Mouse (Mus musculus) urinary bladder, postnatal 4 days (tissue): ENCODE data around the gene Cstad.
A peak's percentile ranks its signal among the peaks of the same experiment; 100 is the strongest.

Source experiments
- DNase-seq, 2 experiments: peaks; one replicate each; pipeline ENCODE4 v3.0.0; 2021 to 2022; ENCODE audit warnings: low spot score in 2 of 2

Gene Cstad

DNA sequence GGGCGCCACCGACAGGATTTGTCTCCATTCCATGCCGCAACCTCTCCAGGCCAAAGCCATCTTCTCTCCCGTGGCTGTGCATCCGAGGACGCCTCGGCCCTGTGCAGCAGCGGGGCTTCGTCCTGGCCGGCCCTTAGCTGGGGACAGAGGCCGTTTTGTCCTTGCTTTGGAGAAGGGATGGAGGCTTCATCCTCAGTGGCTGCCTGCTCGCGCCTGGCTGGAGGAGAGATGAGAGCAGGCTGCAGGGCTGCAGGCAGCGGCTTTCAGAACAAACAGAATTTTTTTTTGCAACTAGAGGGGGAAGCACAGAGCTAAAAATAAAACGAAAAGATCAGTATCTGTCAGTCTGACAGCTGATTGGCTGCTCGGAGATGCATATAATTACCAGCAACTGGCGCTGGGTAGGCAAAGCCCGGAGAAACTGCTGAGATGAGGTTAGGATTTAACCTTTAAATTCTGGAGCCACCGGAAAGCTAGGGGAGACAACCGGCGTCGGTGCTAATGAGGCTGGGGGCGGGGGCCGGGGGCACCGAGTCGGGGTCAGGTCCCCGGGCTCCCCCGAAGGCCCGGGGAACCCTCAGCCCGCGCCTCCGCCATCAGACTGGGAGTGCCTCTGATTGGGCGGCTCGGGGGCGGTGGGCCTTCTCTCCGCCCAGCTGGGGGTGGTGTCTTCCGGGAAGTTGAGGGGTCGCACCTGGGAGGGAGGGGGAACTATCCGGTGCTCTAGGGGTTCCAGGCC lies at the start of gene Cstad:
Cstad (plus strand) TSS at position 400 of the 739 bp plus-strand sequence.
- DNase-seq, result peak; percentile 74 to 80

DNA sequence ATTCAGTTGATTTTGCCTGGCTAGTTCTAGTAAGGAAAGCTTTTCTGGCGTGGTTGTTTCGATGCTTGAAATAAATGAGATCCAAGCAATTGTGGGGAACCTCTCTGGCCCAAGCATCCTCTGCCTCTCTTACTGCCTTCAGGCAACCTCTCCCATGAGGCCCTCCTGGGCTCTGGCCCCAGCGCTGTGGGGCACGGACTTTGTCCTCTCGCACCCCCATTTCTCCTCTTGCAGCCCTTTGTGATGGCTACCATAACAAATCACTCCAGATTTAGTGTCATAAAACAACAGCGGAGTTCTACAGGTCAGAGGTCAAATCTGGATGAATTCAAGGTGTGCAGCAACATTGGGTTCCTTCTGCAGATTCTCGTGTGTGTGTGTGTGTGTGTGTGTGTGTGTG lies 49.1 kb upstream of the Cstad start:
- no peak for DNase-seq

DNA sequence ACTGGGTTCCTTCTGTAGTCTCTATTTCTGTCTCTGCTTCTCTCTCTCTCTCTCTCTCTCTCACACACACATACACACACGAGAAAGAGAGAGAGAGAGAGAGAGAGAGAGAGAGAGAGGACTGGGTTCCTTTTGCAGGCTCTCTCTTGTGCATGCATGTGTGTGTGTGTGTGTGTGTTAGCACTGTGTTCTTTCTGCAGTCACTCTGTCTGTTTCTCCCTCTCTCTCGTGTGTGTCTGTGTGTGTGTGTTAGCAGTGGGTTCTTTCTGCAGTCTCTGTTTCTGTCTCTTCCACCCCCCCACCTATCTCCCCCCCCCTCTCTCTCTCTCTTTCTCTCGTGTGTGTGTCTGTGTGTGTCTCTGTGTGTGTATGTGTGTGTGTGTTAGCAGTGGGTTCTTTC lies 48.6 kb upstream of the Cstad start:
- no peak for DNase-seq

DNA sequence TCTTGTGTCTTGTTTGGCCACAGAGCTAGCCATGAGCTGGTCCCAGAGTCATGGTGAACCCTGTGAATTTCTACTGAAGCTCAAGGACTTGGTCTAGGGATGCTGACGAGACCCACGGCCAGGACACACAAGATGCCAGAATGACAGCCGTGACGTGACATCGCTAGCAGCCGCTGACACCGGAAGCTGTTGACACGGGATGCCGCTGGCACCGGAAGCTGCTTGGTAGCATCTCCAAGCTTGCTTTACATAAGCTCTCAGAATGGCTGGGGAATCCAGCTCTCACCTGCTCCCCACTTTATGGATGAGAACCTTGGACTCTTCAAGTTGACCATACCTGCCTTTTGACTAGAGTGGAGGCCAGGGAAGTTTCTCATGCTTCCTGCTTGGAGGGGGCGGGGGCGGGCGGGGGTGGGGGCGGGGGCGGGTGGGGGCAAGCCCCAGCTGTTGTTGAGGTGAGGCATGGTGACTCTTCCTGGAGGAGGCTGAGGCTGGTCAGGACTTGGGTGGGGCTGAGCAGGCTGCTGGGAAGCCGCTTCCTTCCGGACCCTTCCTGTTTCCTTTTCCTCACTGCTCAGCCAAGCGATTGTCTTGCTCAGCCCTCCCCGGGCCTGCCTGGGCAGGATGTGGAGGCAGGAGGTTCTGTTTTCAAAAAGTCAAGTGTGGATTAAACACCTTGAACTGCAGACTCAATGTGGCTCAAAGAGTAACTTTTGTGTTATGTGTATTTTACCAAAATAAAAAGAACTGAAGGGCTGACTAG lies 47.2 kb upstream of the Cstad start:
- no peak for DNase-seq

GRCm38 (mm10) chr2:30551579-30551978 lies 43.3 kb upstream of the Cstad start:
- DNase-seq, result no peak

- no peak for DNase-seq
Observed at GRCm38 (mm10) chr2:30553851-30554540, 40.8 kb upstream of the Cstad start.

DNA sequence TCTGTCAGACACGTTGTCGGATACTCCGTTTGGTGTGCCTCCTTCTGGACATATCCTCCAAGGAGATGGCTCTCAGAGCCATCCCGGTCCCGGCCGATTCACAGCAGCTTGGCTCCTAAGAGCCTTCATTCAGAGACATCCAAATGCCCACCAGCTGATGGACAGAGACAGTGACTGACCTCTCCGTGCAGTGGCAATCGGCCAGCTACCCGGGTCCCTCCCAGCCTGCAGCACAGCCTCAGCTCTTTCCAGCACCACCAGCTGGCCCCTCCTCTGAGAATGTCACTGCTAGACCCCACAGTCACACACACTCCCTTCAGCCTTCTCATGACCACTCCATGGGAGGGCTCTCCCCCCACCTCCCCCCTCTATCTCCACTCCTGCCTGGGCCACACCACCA lies 39.6 kb upstream of the Cstad start:
- DNase-seq, result no peak

- no peak for DNase-seq
Observed at GRCm38 (mm10) chr2:30556495-30556894, 38.3 kb upstream of the Cstad start.

GRCm38 (mm10) chr2:30559552-30559951 lies 35.3 kb upstream of the Cstad start:
- DNase-seq, result no peak

GRCm38 (mm10) chr2:30562553-30562952 lies 32.3 kb upstream of the Cstad start:
- DNase-seq, result no peak

DNA sequence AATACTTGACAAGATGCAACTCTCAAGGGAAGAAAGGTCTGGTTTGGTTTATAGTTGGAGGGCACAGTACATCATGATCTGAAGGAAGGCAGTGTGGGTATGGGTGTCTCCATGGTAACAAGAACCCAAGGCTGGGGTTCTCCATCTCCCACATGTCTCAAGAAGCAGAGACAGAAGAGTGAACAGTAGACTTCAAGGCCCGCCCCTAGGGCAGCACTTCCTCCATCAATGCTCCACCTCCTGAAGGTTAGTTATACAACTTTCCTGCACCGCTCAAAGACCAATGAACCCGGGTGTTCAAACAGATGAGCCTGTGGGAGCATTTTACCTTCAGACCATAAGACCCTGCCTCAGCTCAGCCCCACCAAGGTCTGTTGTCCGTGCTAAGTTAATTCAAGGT lies 23.2 kb upstream of the Cstad start:
- no peak for DNase-seq

- no peak for DNase-seq
Observed at GRCm38 (mm10) chr2:30573522-30573921, 21.3 kb upstream of the Cstad start.

- DNase-seq, result no peak
Observed at GRCm38 (mm10) chr2:30577010-30577409, 17.8 kb upstream of the Cstad start.

- DNase-seq, result no peak
Observed at GRCm38 (mm10) chr2:30578006-30578405, 16.8 kb upstream of the Cstad start.

- no peak for DNase-seq
Observed at GRCm38 (mm10) chr2:30587161-30587560, 7.7 kb upstream of the Cstad start.

- DNase-seq, result no peak
Observed at GRCm38 (mm10) chr2:30587671-30588070, 7.2 kb upstream of the Cstad start.

DNA sequence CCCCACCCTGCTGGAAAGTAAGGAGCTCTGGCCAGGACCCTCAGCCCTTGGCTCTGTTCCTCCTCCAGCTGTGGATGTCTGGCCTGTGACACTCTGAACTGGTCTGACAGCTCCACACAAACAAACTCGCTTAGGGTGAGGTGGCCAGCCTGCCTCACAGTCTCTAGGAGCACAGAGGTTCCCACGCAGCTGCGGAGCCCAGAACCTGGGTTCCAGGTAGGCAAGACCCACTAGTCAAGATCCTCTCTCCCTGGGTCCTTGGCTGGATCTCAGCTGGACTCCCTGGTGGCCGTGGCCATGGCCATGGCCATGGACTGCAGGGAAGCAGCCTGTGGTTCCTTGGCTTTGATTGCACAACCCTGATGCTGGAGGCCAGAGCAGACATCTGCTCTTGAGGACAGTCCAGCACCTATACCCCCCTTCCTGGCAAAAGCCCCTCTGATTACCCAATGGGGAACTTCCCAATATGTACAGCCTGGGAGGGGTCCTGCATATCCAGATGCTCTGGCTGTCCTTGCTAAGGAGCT lies 5.8 kb upstream of the Cstad start:
- DNase-seq, result peak in 1 of 2 experiments; percentile 70

DNA sequence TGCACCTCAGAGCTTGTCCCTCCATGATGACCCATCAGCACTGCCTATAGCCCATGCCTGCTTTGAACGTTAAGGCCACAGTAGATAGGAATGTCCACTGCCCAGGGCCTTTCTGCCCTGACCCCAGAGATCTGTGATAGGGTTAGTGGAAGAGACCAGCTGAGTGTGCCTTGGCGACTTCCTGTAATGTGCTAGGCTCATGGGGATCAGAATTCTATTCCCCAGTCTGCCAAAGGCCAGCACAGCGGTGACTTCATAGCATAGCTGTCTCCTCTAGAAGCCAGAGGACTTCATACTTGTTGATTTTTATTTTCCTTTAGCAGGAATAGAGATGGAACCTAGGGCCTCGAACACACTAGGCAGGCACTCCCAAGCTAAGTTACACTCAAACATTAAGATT lies 5.1 kb upstream of the Cstad start:
- no peak for DNase-seq

DNA sequence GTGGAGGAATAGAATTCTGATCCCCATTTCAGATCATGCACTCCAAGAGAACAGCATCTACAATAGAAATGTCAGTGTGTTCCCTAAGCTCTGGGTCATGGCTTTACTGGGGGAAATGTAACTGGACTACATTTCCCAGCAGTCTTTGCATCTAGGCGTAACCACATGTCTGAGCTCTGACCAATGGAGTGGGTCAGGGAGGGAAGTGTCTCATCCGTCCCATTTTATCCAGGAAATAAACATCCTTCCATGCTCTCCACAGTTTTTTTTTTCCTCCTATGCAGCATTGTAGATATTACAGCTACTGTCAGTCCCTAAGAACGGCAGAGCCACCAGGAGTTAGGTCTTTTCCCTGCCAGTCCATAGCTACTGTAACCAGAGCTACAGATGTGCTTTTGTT lies 3.9 kb upstream of the Cstad start:
- no peak for DNase-seq

- DNase-seq, result no peak
Observed at GRCm38 (mm10) chr2:30592391-30592790, 2.4 kb upstream of the Cstad start.

- DNase-seq, result no peak
Observed at GRCm38 (mm10) chr2:30592951-30593350, 1.9 kb upstream of the Cstad start.

- no peak for DNase-seq
Observed at GRCm38 (mm10) chr2:30593636-30594310, 1.1 kb upstream of the Cstad start.
